Mouse (Mus musculus) adrenal gland, postnatal 14 days (tissue): ENCODE measurements around the gene Klk1b1. TPM values are rescaled to one million over a fixed set of nuclear protein-coding genes. Genes with fewer than 3 reads are reported as not detected.
"Not testable (repeated sequence)": the region's sequence is repeated elsewhere in the genome, so short reads cannot be mapped to it uniquely, and the experiment has no call there.

ENCODE experiments used
- DNase-seq: peaks from one replicate; pipeline ENCODE4 v3.0.0; 2021; ENCODE audit warnings: mixed read lengths
- long read RNA-seq, 2 experiments: library from polyadenylated mRNA; stranded (forward); transcript quantifications; one replicate each; pipeline ENCODE4 v2.0.0; 2021
- total RNA-seq: library from RNA; stranded (reverse); gene quantifications from 2 replicates; pipeline ENCODE4 v1.2.3, GENCODE M21; 2021

Klk1b1 gene
- total RNA-seq, result not detected in 2 replicates
- long read RNA-seq, experiment 1, result 0 reads
- long read RNA-seq, experiment 2, result 0 reads

GRCm38 (mm10) chr7:43966451-43966850 is at the start of gene Klk1b1:
TSS of gene Klk1b1 (plus strand) at chr7:43966751.
- no peak for DNase-seq

- no peak for DNase-seq
These were observed 48.1 kb upstream of the Klk1b1 start for GRCm38 (mm10) chr7:43918426-43918825.

GRCm38 (mm10) chr7:43918871-43919270 is 47.7 kb upstream of the Klk1b1 start:
- DNase-seq, result no peak

- DNase-seq, result peak; percentile 81
These were observed 46.7 kb upstream of the Klk1b1 start for GRCm38 (mm10) chr7:43919559-43920451.

- DNase-seq, result no peak
These were observed 46.0 kb upstream of the Klk1b1 start for GRCm38 (mm10) chr7:43920582-43920981.

GRCm38 (mm10) chr7:43921087-43921486 is 45.5 kb upstream of the Klk1b1 start:
- no peak for DNase-seq

GRCm38 (mm10) chr7:43921941-43922340 is 44.6 kb upstream of the Klk1b1 start:
- no peak for DNase-seq

- peak; percentile 21 for DNase-seq
These were observed 40.6 kb upstream of the Klk1b1 start for GRCm38 (mm10) chr7:43925985-43926384.

GRCm38 (mm10) chr7:43928521-43928920 is 38.0 kb upstream of the Klk1b1 start:
- DNase-seq, result peak; percentile 41

- no peak for DNase-seq
These were observed 34.2 kb upstream of the Klk1b1 start for GRCm38 (mm10) chr7:43932337-43932736.

- no peak for DNase-seq
These were observed 33.1 kb upstream of the Klk1b1 start, which contains the start of gene Klk15 for GRCm38 (mm10) chr7:43933440-43933839. TSS of gene Klk15 (plus strand) at chr7:43933740.

- no peak for DNase-seq
These were observed 31.8 kb upstream of the Klk1b1 start for GRCm38 (mm10) chr7:43934747-43935146.

- no peak for DNase-seq
These were observed 30.0 kb upstream of the Klk1b1 start for GRCm38 (mm10) chr7:43936551-43936950.

GRCm38 (mm10) chr7:43942293-43942692 is 24.3 kb upstream of the Klk1b1 start:
- not testable (repeated sequence) for DNase-seq

GRCm38 (mm10) chr7:43944727-43945264 is 21.8 kb upstream of the Klk1b1 start:
- DNase-seq, result no peak

- DNase-seq, result no peak
These were observed 16.2 kb upstream of the Klk1b1 start, which contains the start of gene Klk1b8 for GRCm38 (mm10) chr7:43950364-43950763. TSS of gene Klk1b8 (plus strand) at chr7:43950664.

- no peak for DNase-seq
These were observed 13.8 kb upstream of the Klk1b1 start for GRCm38 (mm10) chr7:43952703-43953102.

GRCm38 (mm10) chr7:43967058-43967457 is 507 bp downstream of the Klk1b1 start:
- no peak for DNase-seq

- DNase-seq, result no peak
These were observed 1.1 kb downstream of the Klk1b1 start for GRCm38 (mm10) chr7:43967612-43968011.

GRCm38 (mm10) chr7:43975761-43976160 is 9.2 kb downstream of the Klk1b1 start, which contains the start of gene Klk1b9:
TSS of gene Klk1b9 (plus strand) at chr7:43976061.
- DNase-seq, result not testable (repeated sequence)

- no peak for DNase-seq
These were observed 19.1 kb downstream of the Klk1b1 start for GRCm38 (mm10) chr7:43985657-43986056.

- DNase-seq, result not testable (repeated sequence)
These were observed 28.3 kb downstream of the Klk1b1 start for GRCm38 (mm10) chr7:43994821-43995220.

GRCm38 (mm10) chr7:43995577-43995976 is 29.0 kb downstream of the Klk1b1 start, which contains the start of gene Klk1b11:
TSS of gene Klk1b11 (plus strand) at chr7:43995877.
- DNase-seq, result not testable (repeated sequence)
